Mouse (Mus musculus) heart, embryonic 13.5 days (tissue): ENCODE results near the gene Atp6ap1l. TPM values are rescaled to one million over a fixed set of nuclear protein-coding genes. Genes with fewer than 3 reads are reported as not detected.

Source experiments
- ATAC-seq: fragments of 200-750 bp; cut with Nextera tagmentation; 2 replicates; pipeline ENCODE4 v1.8.0; 2017; ENCODE audit warnings: moderate TSS enrichment; ENCODE audit not compliant: insufficient number of reproducible peaks, low FRiP score, low TSS enrichment; ENCODE audit errors: extremely low read depth
- H3K27ac ChIP-seq: fragments of 300-500 bp; sonication (generic); replicated peaks from 2 replicates; pipeline ENCODE4 v1.5.1; 2015; ENCODE audit warnings: moderate library complexity, mild to moderate bottlenecking, inconsistent platforms
- H3K27me3 ChIP-seq: fragments of 300-500 bp; sonication (generic); replicated peaks from 2 replicates; pipeline ENCODE4 v1.6.1; 2015; ENCODE audit warnings: mild to moderate bottlenecking, inconsistent platforms
- H3K36me3 ChIP-seq: fragments of 300-500 bp; sonication (generic); 2 replicates; pipeline ENCODE4 v1.6.1; 2015; ENCODE audit warnings: mild to moderate bottlenecking, inconsistent platforms
- H3K4me1 ChIP-seq: fragments of 300-500 bp; sonication (generic); 2 replicates; pipeline ENCODE4 v1.6.1; 2015; ENCODE audit warnings: inconsistent platforms
- H3K4me2 ChIP-seq: fragments of 300-500 bp; sonication (generic); 2 replicates; pipeline ENCODE4 v1.6.1; 2015; ENCODE audit warnings: inconsistent platforms, mild to moderate bottlenecking, moderate library complexity
- H3K4me3 ChIP-seq: fragments of 300-500 bp; sonication (generic); 2 replicates; pipeline ENCODE4 v1.5.1; 2015; ENCODE audit warnings: moderate library complexity, mild to moderate bottlenecking, inconsistent platforms
- H3K9ac ChIP-seq: fragments of 300-500 bp; sonication (generic); 2 replicates; pipeline ENCODE4 v1.6.1; 2015; ENCODE audit warnings: inconsistent platforms, mild to moderate bottlenecking, moderate library complexity
- H3K9me3 ChIP-seq: fragments of 300-500 bp; sonication (generic); 2 replicates; pipeline ENCODE4 v1.6.1; 2016; ENCODE audit warnings: inconsistent platforms
- WGBS: fragments of 180-500 bp; shearing (Covaris S2); methylation state at CpG from one replicate; pipeline ENCODE4 v1.1.7; 2015; ENCODE audit warnings: mixed read lengths; 5-methylcytosine and 5-hydroxymethylcytosine counted together
- polyA plus RNA-seq: library from polyadenylated mRNA; unstranded; fragments of >200 nt; fragmentation: Nextera tagmentation; extraction: Ambion mirVana; gene quantifications from 2 replicates; pipeline ENCODE4 v1.2.1, GENCODE M21; 2015

The Atp6ap1l gene
- polyA plus RNA-seq, 1 experiment from 2014 or later = 0.92 TPM

DNA sequence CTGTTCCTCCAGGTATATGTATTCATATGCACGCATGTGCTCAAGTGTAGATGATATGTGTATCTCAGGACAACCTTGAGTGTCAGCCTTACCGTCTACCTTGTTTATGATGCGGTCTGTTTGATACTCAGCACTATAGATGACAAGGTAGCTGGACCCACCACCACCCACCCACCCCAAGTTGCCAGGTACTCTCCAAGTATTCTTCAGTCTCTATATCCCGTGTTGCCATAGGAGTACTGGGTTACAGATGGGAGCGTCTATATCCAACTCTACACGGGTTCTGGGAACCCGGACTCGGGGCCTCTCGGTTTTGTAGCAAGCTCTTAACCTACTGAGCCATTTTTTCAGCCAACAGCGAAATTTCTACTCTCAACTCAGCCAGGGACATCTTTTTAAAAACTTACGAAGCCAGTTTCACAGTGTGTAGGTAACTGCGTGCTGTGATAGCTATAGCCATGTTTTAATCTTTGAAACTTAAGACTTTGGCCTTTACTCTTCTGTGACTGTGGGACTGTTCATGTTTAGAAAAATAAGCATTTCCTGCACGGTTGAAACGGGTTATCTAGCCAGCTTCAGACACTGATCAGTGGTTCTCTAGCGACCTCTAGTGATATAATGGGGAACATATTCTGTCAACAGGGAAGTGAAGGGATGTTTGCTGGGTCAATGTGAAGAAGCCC, 64.5 kb downstream of the Atp6ap1l start:
- WGBS = 43% methylated on average over 15 of the region's 15 CpGs
- Histone ChIP-seq H3K27ac (0 out of 2 replicates have a peak overlapping the region, but pooled peaks have one; percentile 10), H3K9ac (no peak overlapping the region), H3K4me2 (no peak overlapping the region; the same call in 1 of the 2 replicates), H3K9me3 (no peaks in the 10 kb centered on the region), H3K27me3 (no peaks in the 10 kb centered on the region), H3K36me3 (no peaks in the 10 kb centered on the region), H3K4me3 (no peak overlapping the region), H3K4me1 (peaks cover 18% of the 10 kb centered on the region)
- no peak; the same call in 1 of the 2 replicates for ATAC-seq

DNA sequence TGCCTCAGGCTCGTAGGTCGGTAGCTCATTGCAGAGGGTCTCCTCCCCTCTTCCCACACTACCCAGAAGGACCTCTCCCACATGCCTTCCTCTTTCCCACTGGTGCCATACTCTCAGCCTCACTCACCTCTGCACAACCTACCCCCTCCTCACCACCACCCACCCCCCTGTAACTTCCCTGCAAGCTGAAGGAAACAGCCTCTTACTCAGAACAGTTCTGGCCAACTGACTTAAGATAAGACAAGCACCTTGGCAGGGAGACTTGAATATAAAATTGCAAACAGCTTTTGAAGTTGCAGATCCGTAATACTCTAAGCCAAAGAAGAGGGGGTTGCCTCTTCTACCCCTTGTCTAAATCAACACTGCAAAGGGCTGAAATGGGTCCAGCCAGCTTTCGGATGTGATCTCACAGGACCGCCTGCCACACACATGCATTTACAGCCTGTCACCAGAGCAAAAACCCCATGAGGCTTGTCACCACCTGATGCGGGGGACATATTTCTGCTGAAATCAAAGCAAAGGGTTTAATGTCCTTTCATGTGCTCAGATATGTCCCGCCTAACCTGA, 71.4 kb downstream of the Atp6ap1l start:
- H3K4me2 ChIP-seq = no peak overlapping the region
- H3K36me3 ChIP-seq = no peaks in the 10 kb centered on the region
- ATAC-seq = peak; percentile 31; the same call in 1 of the 2 replicates
- no peak overlapping the region for H3K4me3 ChIP-seq
- no peaks in the 10 kb centered on the region for H3K27me3 ChIP-seq
- no peak overlapping the region for H3K9ac ChIP-seq
- 0 out of 2 replicates have a peak overlapping the region, but pooled peaks have one; percentile 8 for H3K27ac ChIP-seq
- WGBS = 66% methylated on average over 7 of the region's 7 CpGs
- no peaks in the 10 kb centered on the region for H3K9me3 ChIP-seq
- peaks cover 11% of the 10 kb centered on the region for H3K4me1 ChIP-seq

Other genes with a start within 250 kb of the Atp6ap1l start
- gene Rps23, start 17.6 kb upstream of the Atp6ap1l start, polyA plus RNA-seq = 126 and 142 TPM in 2 replicates